In genomic region chr2:6463772-6464661, GRCm38 (mm10) we compare ENCODE assay signal across 8 mouse cellular contexts.
DNase-seq lines count a peak whose midpoint lies in the region; ATAC-seq and TF ChIP-seq lines count a peak whose summit lies in the region.

No protein-coding gene starts in this region.

- H3K9ac ChIP-seq in embryonic facial prominence, embryonic 11.5 days (replicated peaks; ENCODE audit: low read length) = no peak overlapping the region
- H3K9ac ChIP-seq in midbrain, embryonic 14.5 days (replicated peaks; ENCODE audit: low read length) = no peak overlapping the region

- TF ChIP-seq POLR2A in kidney, adult 2 months (IDR thresholded peaks at IDR 0.05; ENCODE audit: low read depth, low read length) = no peak

- no peaks in the 10 kb centered on the region for H3K27me3 ChIP-seq in embryonic facial prominence, embryonic 11.5 days (ENCODE audit: control insufficient read depth, insufficient read depth, low read length)
- H3K27me3 ChIP-seq in embryonic facial prominence, embryonic 10.5 days (replicated peaks; ENCODE audit: low read depth, poor library complexity, severe bottlenecking) = no peaks in the 10 kb centered on the region
- H3K27me3 ChIP-seq in kidney, adult 2 months (replicated peaks; ENCODE audit: control insufficient read depth, insufficient read depth, low read length) = no peaks in the 10 kb centered on the region
- H3K27me3 ChIP-seq in midbrain, embryonic 14.5 days (ENCODE audit: control insufficient read depth, insufficient read depth, low read length) = no peaks in the 10 kb centered on the region

- DNase-seq in embryonic facial prominence, embryonic 11.5 days (ENCODE audit: low spot score) = peak; percentile 23
- DNase-seq in embryonic facial prominence, embryonic 10.5 days (ENCODE audit: low spot score) = no peak
- peak; percentile 67 to 72 for DNase-seq in heart, adult 18-20 months
- DNase-seq in kidney, adult 2 months = peak; percentile 79
- peak; percentile 65 for DNase-seq in midbrain, embryonic 14.5 days
- no peak for DNase-seq in right cerebral cortex, postnatal 14 days
- DNase-seq in cerebellum, adult 18-20 months = no peak
- DNase-seq in layer of hippocampus, adult 11-12 months (ENCODE audit: low spot score) = no peak

- H3K4me1 ChIP-seq in embryonic facial prominence, embryonic 11.5 days (ENCODE audit: control insufficient read depth, insufficient read depth, low read length) = no peaks in the 10 kb centered on the region
- H3K4me1 ChIP-seq in embryonic facial prominence, embryonic 10.5 days = peaks cover 23% of the 10 kb centered on the region
- H3K4me1 ChIP-seq in kidney, adult 2 months (ENCODE audit: control insufficient read depth, insufficient read depth, low read length) = no peaks in the 10 kb centered on the region
- no peaks in the 10 kb centered on the region for H3K4me1 ChIP-seq in midbrain, embryonic 14.5 days (ENCODE audit: control insufficient read depth, insufficient read depth, low read length)

- TF ChIP-seq CTCF in kidney, adult 2 months (conservative IDR thresholded peaks at IDR 0.05; ENCODE audit: insufficient read depth, insufficient read length, low read depth, low read length) = no peak

- no peak overlapping the region for H3K27ac ChIP-seq in embryonic facial prominence, embryonic 11.5 days (replicated peaks; ENCODE audit: low read depth, low read length)
- H3K27ac ChIP-seq in embryonic facial prominence, embryonic 10.5 days (replicated peaks) = no peak overlapping the region
- peak overlapping the region; percentile 81; the same call in 1 of the 2 replicates for H3K27ac ChIP-seq in kidney, adult 2 months (ENCODE audit: insufficient read depth, low read depth, low read length)
- H3K27ac ChIP-seq in midbrain, embryonic 14.5 days (replicated peaks; ENCODE audit: low read depth, low read length) = peak overlapping the region; percentile 21

- no peaks in the 10 kb centered on the region for H3K9me3 ChIP-seq in embryonic facial prominence, embryonic 11.5 days (replicated peaks; ENCODE audit: control insufficient read depth, low read length)
- H3K9me3 ChIP-seq in embryonic facial prominence, embryonic 10.5 days = no peaks in the 10 kb centered on the region
- no peaks in the 10 kb centered on the region; the same call in 1 of the 2 replicates for H3K9me3 ChIP-seq in midbrain, embryonic 14.5 days (ENCODE audit: control insufficient read depth, low read length)

- 0 out of 2 replicates have a peak, but pooled peaks have one; percentile 42 for ATAC-seq in embryonic facial prominence, embryonic 11.5 days (replicated peaks; ENCODE audit: insufficient number of reproducible peaks, low FRiP score, low TSS enrichment, low read depth)
- ATAC-seq in midbrain, embryonic 14.5 days (ENCODE audit: low FRiP score, low TSS enrichment) = peak; percentile 84

- 72% methylated on average over 10 of the region's 10 CpGs for WGBS in embryonic facial prominence, embryonic 11.5 days
- WGBS in embryonic facial prominence, embryonic 10.5 days = 74% methylated on average over 10 of the region's 10 CpGs
- WGBS in kidney, adult 2 months = 32% methylated on average over 10 of the region's 10 CpGs
- 30% methylated on average over 10 of the region's 10 CpGs for WGBS in midbrain, embryonic 14.5 days

- no peak overlapping the region for H3K4me3 ChIP-seq in embryonic facial prominence, embryonic 11.5 days (ENCODE audit: low read depth, low read length)
- no peak overlapping the region for H3K4me3 ChIP-seq in embryonic facial prominence, embryonic 10.5 days
- H3K4me3 ChIP-seq in kidney, adult 2 months (ENCODE audit: insufficient read depth, low read depth, low read length) = no peak overlapping the region
- no peak overlapping the region for H3K4me3 ChIP-seq in midbrain, embryonic 14.5 days (replicated peaks; ENCODE audit: low read depth, low read length)

- no peak overlapping the region for H3K4me2 ChIP-seq in embryonic facial prominence, embryonic 11.5 days (ENCODE audit: low read depth, low read length)
- H3K4me2 ChIP-seq in midbrain, embryonic 14.5 days (ENCODE audit: low read length) = no peak overlapping the region

- no peaks in the 10 kb centered on the region for H3K36me3 ChIP-seq in embryonic facial prominence, embryonic 11.5 days (replicated peaks; ENCODE audit: control insufficient read depth, insufficient read depth, low read depth, low read length)
- no peaks in the 10 kb centered on the region for H3K36me3 ChIP-seq in embryonic facial prominence, embryonic 10.5 days (replicated peaks)
- H3K36me3 ChIP-seq in kidney, adult 2 months (ENCODE audit: control insufficient read depth, insufficient read depth, low read length) = no peaks in the 10 kb centered on the region
- no peaks in the 10 kb centered on the region for H3K36me3 ChIP-seq in midbrain, embryonic 14.5 days (ENCODE audit: control insufficient read depth, insufficient read depth, low read length)

Comparison
In these comparisons a context has a peak if more than half of its experiments do, and no peak if none do; other contexts are left out.
1. DNase-seq: peak in embryonic facial prominence, embryonic 11.5 days (single experiment), heart, adult 18-20 months (2 of 2), kidney, adult 2 months (single experiment) and midbrain, embryonic 14.5 days (single experiment); none in embryonic facial prominence, embryonic 10.5 days (single experiment), right cerebral cortex, postnatal 14 days (single experiment), cerebellum, adult 18-20 months (0 of 2) and layer of hippocampus, adult 11-12 months (single experiment).
2. H3K27ac ChIP-seq: peak in kidney, adult 2 months (single experiment) and midbrain, embryonic 14.5 days (single experiment); none in embryonic facial prominence, embryonic 11.5 days (single experiment) and embryonic facial prominence, embryonic 10.5 days (single experiment).